Mouse (Mus musculus) forebrain, embryonic 12.5 days (tissue): ENCODE data around the gene Lamb1. TPM values are rescaled to one million over a fixed set of nuclear protein-coding genes. Genes with fewer than 3 reads are reported as not detected.

Experiments used
- ATAC-seq: fragments of 200-750 bp; cut with Nextera tagmentation; 2 replicates; pipeline ENCODE4 v1.8.0; 2017; ENCODE audit warnings: moderate TSS enrichment; ENCODE audit not compliant: low FRiP score
- H3K27ac ChIP-seq: fragments of 300-500 bp; sonication (generic); 2 replicates; pipeline ENCODE4 v1.5.1; 2016; ENCODE audit warnings: mild to moderate bottlenecking
- H3K27me3 ChIP-seq: fragments of 300-500 bp; sonication (generic); 2 replicates; pipeline ENCODE4 v1.6.1; 2016; ENCODE audit warnings: mild to moderate bottlenecking
- H3K36me3 ChIP-seq: fragments of 300-500 bp; sonication (generic); replicated peaks from 2 replicates; pipeline ENCODE4 v1.6.1; 2016; ENCODE audit warnings: mild to moderate bottlenecking
- H3K4me1 ChIP-seq: fragments of 300-500 bp; sonication (generic); 2 replicates; pipeline ENCODE4 v1.6.1; 2016
- H3K4me2 ChIP-seq: fragments of 300-500 bp; sonication (generic); 2 replicates; pipeline ENCODE4 v1.6.1; 2016; ENCODE audit warnings: mild to moderate bottlenecking, moderate library complexity
- H3K4me3 ChIP-seq: fragments of 300-500 bp; sonication (generic); replicated peaks from 2 replicates; pipeline ENCODE4 v1.5.1; 2016; ENCODE audit warnings: mild to moderate bottlenecking
- H3K9ac ChIP-seq: fragments of 300-500 bp; sonication (generic); 2 replicates; pipeline ENCODE4 v1.6.1; 2016; ENCODE audit warnings: mild to moderate bottlenecking
- H3K9me3 ChIP-seq: fragments of 300-500 bp; sonication (generic); 2 replicates; pipeline ENCODE4 v1.6.1; 2016
- WGBS: fragments of 180-500 bp; shearing (Covaris S2); methylation state at CpG from one replicate; pipeline ENCODE4 v1.1.7; 2016; 5-methylcytosine and 5-hydroxymethylcytosine counted together
- polyA plus RNA-seq: library from polyadenylated mRNA; unstranded; fragments of >200 nt; fragmentation: Nextera tagmentation; extraction: Ambion mirVana; gene quantifications from 2 replicates; pipeline ENCODE4 v1.2.1, GENCODE M21; 2016

Lamb1 gene
- polyA plus RNA-seq, 1 experiment from 2014 or later: 25.7 TPM

DNA sequence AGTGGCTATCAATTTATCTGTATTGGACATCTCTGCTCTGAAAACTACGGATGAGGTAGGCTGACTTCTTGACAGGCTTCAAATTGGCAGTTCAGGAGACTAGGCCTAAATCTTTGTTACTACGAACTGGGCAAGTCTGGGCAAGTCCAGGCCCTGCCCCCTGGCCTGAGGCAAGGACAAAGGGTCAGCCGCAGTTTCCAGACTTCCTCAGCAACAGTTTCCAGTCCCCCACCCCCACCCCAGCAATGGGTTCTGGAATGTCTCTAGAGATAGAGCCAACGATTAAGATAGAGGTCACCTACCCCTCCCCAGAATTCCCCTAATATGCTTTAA is 110.2 kb downstream of the Lamb1 start:
- WGBS: 67% methylated on average over 4 of the region's 4 CpGs
- H3K9me3 ChIP-seq: no peaks in the 10 kb centered on the region
- H3K9ac ChIP-seq: no peak overlapping the region
- no peak overlapping the region for H3K4me3 ChIP-seq
- H3K27me3 ChIP-seq: no peaks in the 10 kb centered on the region; the same call in 1 of the 2 replicates
- no peak overlapping the region for H3K27ac ChIP-seq
- no peaks in the 10 kb centered on the region for H3K36me3 ChIP-seq
- no peak overlapping the region for H3K4me2 ChIP-seq
- no peak for ATAC-seq
- peaks cover 13% of the 10 kb centered on the region for H3K4me1 ChIP-seq

DNA sequence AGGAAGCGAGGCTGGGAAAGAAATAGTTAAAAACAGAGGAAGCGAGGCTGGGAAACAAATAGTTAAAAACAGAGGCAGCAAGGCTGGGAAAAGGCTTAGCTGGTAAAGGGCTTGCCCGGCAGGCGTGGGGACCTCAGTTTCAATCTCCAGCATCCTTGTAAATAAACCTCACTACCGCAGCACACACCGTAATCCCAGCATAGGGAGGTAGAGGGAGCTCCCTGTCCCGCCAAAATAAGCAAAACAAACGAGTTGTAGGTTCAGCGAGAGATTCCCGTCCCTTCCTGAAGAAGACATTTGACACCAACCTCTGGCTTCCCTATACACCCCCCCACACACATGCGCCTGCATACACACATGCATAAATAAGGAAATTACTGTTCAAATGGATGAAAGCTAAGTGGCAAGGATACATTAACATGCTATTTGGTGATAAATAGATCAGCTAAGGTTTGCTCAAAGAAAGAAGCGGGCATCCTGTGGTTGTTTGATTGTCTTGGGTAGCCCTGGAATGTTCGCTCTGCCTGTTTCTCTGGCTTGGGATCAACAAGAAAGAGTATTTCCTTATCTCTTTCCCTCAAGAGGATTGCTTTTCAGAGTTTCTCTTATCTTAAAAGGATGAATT is 111.4 kb downstream of the Lamb1 start:
- no peaks in the 10 kb centered on the region for H3K36me3 ChIP-seq
- ATAC-seq: no peak
- peak overlapping the region; percentile 30 for H3K4me3 ChIP-seq
- no peak overlapping the region for H3K27ac ChIP-seq
- H3K4me1 ChIP-seq: peaks cover 13% of the 10 kb centered on the region
- no peak overlapping the region for H3K9ac ChIP-seq
- no peaks in the 10 kb centered on the region; the same call in 1 of the 2 replicates for H3K27me3 ChIP-seq
- no peaks in the 10 kb centered on the region for H3K9me3 ChIP-seq
- peak overlapping the region; percentile 51 for H3K4me2 ChIP-seq
- WGBS: 14% methylated on average over 13 of the region's 13 CpGs

DNA sequence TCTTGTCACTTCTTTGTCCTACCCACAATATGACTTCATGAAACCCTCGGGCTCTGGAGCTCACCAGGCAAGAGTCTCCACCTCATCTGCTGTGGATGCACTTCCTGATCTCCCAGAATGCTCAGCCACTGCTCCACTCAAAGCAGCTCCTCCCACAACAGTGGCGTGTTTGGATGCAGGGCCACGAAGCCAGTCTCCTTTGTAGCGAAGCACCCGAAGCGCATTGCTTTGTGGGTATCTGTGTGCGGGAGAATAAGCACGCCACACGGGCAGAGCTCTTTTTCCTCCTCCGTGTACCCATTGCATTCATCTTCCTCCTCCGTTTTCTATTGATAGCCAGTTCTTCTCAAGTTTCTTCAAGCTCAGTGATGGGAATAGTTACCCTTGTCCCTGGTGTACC is 112.2 kb downstream of the Lamb1 start:
- no peak for ATAC-seq
- Histone ChIP-seq H3K4me3 (no peak overlapping the region), H3K4me1 (peaks cover 13% of the 10 kb centered on the region), H3K9ac (no peak overlapping the region), H3K27me3 (no peaks in the 10 kb centered on the region; the same call in 1 of the 2 replicates), H3K9me3 (no peaks in the 10 kb centered on the region), H3K4me2 (no peak overlapping the region), H3K27ac (no peak overlapping the region), H3K36me3 (no peaks in the 10 kb centered on the region)
- WGBS: 75% methylated on average over 11 of the region's 11 CpGs

Other genes starting within 250 kb of the Lamb1 start
- gene Fam110c, start 191.4 kb upstream of the Lamb1 start, polyA plus RNA-seq: 0.08 and 0.18 TPM in 2 replicates
- gene Gm6993, start 24.5 kb upstream of the Lamb1 start, polyA plus RNA-seq: not detected in 2 replicates
- gene Dld, start 86.2 kb downstream of the Lamb1 start, polyA plus RNA-seq: 148 and 150 TPM in 2 replicates
- gene Slc26a3, start 125.6 kb downstream of the Lamb1 start, polyA plus RNA-seq: 0.06 and 0.09 TPM in 2 replicates
- gene Cbll1, start 234.4 kb downstream of the Lamb1 start, polyA plus RNA-seq: 16.3 and 19.7 TPM in 2 replicates